Mouse (Mus musculus) kidney, adult 2 months (tissue): ENCODE measurements around the gene Arfgef3.

Source experiments
- CTCF ChIP-seq: fragments of 200-500 bp; conservative IDR thresholded peaks from 2 replicates; pipeline ENCODE4 v1.5.1; 2011; ENCODE audit warnings: low read depth, mild to moderate bottlenecking, control low read depth, low read length, moderate library complexity, mixed read lengths; ENCODE audit not compliant: insufficient read depth, insufficient read length
- POLR2A ChIP-seq: fragments of 200-500 bp; IDR thresholded peaks from one replicate; pipeline ENCODE4 v1.6.1; 2011; ENCODE audit warnings: low read depth, low read length, control low read depth

- TF ChIP-seq CTCF (no peak), POLR2A (no peak)
Observed at GRCm38 (mm10) chr10:18549321-18550216, 194.2 kb downstream of the Arfgef3 start.
